Mouse (Mus musculus): ENCODE measurements around the gene Tspoap1. TPM values are rescaled to one million over a fixed set of nuclear protein-coding genes. Genes with fewer than 3 reads are reported as not detected.

The Tspoap1 gene
- polyA plus RNA-seq, 1 experiment from 2014 or later, result 0.47 TPM

- Histone ChIP-seq H3K9me3 (no peaks in the 10 kb centered on the region), H3K4me2 (no peak overlapping the region), H3K27me3 (replicated peaks) (peaks cover 82% of the 10 kb centered on the region), H3K36me3 (no peaks in the 10 kb centered on the region), H3K9ac (no peak overlapping the region), H3K27ac (replicated peaks) (no peak overlapping the region), H3K4me3 (no peak overlapping the region), H3K4me1 (peaks cover 17% of the 10 kb centered on the region)
- 64% methylated on average over 11 of the region's 11 CpGs for WGBS
- ATAC-seq (ENCODE audit: extremely low read depth, insufficient number of reproducible peaks, low FRiP score, low TSS enrichment), result no peak
Observed at GRCm38 (mm10) chr11:87761181-87761721, 910 bp downstream of the Tspoap1 start.

GRCm38 (mm10) chr11:87761806-87762701 lies 1.7 kb downstream of the Tspoap1 start:
- Histone ChIP-seq H3K4me3 (no peak overlapping the region), H3K4me2 (no peak overlapping the region), H3K27me3 (replicated peaks) (peaks cover 90% of the 10 kb centered on the region), H3K9me3 (no peaks in the 10 kb centered on the region), H3K4me1 (peaks cover 17% of the 10 kb centered on the region), H3K9ac (no peak overlapping the region), H3K27ac (replicated peaks) (no peak overlapping the region), H3K36me3 (no peaks in the 10 kb centered on the region)
- 71% methylated on average over 14 of the region's 14 CpGs for WGBS
- no peak for ATAC-seq (ENCODE audit: extremely low read depth, insufficient number of reproducible peaks, low FRiP score, low TSS enrichment)

- peak overlapping the region; percentile 77 for H3K4me2 ChIP-seq
Observed at GRCm38 (mm10) chr11:87762702-87763385, 2.5 kb downstream of the Tspoap1 start.

GRCm38 (mm10) chr11:87763511-87763987 lies 3.2 kb downstream of the Tspoap1 start:
- H3K4me3 ChIP-seq, result peak overlapping the region; percentile 49
- peak overlapping the region; percentile 72; the same call in 1 of the 2 replicates for H3K9ac ChIP-seq
- peaks cover 17% of the 10 kb centered on the region for H3K4me1 ChIP-seq
- no peak for ATAC-seq (ENCODE audit: extremely low read depth, insufficient number of reproducible peaks, low FRiP score, low TSS enrichment)
- no peak overlapping the region for H3K27ac ChIP-seq (replicated peaks)
- H3K9me3 ChIP-seq, result no peaks in the 10 kb centered on the region
- peak overlapping the region; percentile 77 for H3K4me2 ChIP-seq
- no peaks in the 10 kb centered on the region for H3K36me3 ChIP-seq
- H3K27me3 ChIP-seq (replicated peaks), result peaks cover 100% of the 10 kb centered on the region
- WGBS, result 2% methylated on average over 17 of the region's 17 CpGs

More at GRCm38 (mm10) chr11:87762702-87763385, 2.5 kb downstream of the Tspoap1 start:
- Histone ChIP-seq H3K27ac (replicated peaks) (no peak overlapping the region), H3K9ac (no peak overlapping the region), H3K9me3 (no peaks in the 10 kb centered on the region), H3K27me3 (replicated peaks) (peaks cover 98% of the 10 kb centered on the region), H3K36me3 (no peaks in the 10 kb centered on the region), H3K4me1 (peaks cover 17% of the 10 kb centered on the region), H3K4me3 (peak overlapping the region; percentile 49; the same call in 1 of the 2 replicates)
- no peak for ATAC-seq (ENCODE audit: extremely low read depth, insufficient number of reproducible peaks, low FRiP score, low TSS enrichment)
- WGBS, result 32% methylated on average over 12 of the region's 12 CpGs

GRCm38 (mm10) chr11:87763988-87764876 lies 3.9 kb downstream of the Tspoap1 start:
- peaks cover 98% of the 10 kb centered on the region for H3K27me3 ChIP-seq (replicated peaks)
- under 1% methylated on average over 63 of the region's 65 CpGs for WGBS
- peaks cover 17% of the 10 kb centered on the region for H3K4me1 ChIP-seq
- H3K4me2 ChIP-seq, result peak overlapping the region; percentile 77
- no peaks in the 10 kb centered on the region for H3K36me3 ChIP-seq
- ATAC-seq (ENCODE audit: extremely low read depth, insufficient number of reproducible peaks, low FRiP score, low TSS enrichment), result 0 out of 2 replicates have a peak, but pooled peaks have one; percentile 14
- H3K9ac ChIP-seq, result peak overlapping the region; percentile 72
- H3K9me3 ChIP-seq, result no peaks in the 10 kb centered on the region
- H3K27ac ChIP-seq (replicated peaks), result no peak overlapping the region
- peak overlapping the region; percentile 49 for H3K4me3 ChIP-seq

GRCm38 (mm10) chr11:87768745-87769144 lies 8.4 kb downstream of the Tspoap1 start:
- WGBS, result 63% methylated on average over 4 of the region's 4 CpGs
- H3K36me3 ChIP-seq, result no peaks in the 10 kb centered on the region
- H3K27me3 ChIP-seq (replicated peaks), result peaks cover 81% of the 10 kb centered on the region

GRCm38 (mm10) chr11:87770989-87771388 lies 10.6 kb downstream of the Tspoap1 start:
- Histone ChIP-seq H3K4me1 (no peaks in the 10 kb centered on the region), H3K9ac (no peak overlapping the region), H3K4me2 (no peak overlapping the region), H3K36me3 (no peaks in the 10 kb centered on the region), H3K4me3 (no peak overlapping the region), H3K27me3 (replicated peaks) (peaks cover 73% of the 10 kb centered on the region), H3K9me3 (no peaks in the 10 kb centered on the region), H3K27ac (replicated peaks) (no peak overlapping the region)
- ATAC-seq (ENCODE audit: extremely low read depth, insufficient number of reproducible peaks, low FRiP score, low TSS enrichment), result no peak
- 35% methylated on average over 3 of the region's 3 CpGs for WGBS

More at GRCm38 (mm10) chr11:87768745-87769144, 8.4 kb downstream of the Tspoap1 start:
- Histone ChIP-seq H3K9me3 (no peaks in the 10 kb centered on the region), H3K4me2 (no peak overlapping the region), H3K4me3 (no peak overlapping the region), H3K9ac (no peak overlapping the region), H3K4me1 (peaks cover 10% of the 10 kb centered on the region), H3K27ac (replicated peaks) (no peak overlapping the region)
- no peak for ATAC-seq (ENCODE audit: extremely low read depth, insufficient number of reproducible peaks, low FRiP score, low TSS enrichment)

- H3K4me3 ChIP-seq, result no peak overlapping the region
- no peaks in the 10 kb centered on the region for H3K36me3 ChIP-seq
- H3K9me3 ChIP-seq, result no peaks in the 10 kb centered on the region
- H3K27ac ChIP-seq (replicated peaks), result no peak overlapping the region
- WGBS, result 77% methylated on average over 3 of the region's 3 CpGs
- H3K4me1 ChIP-seq, result no peaks in the 10 kb centered on the region
- no peak for ATAC-seq (ENCODE audit: extremely low read depth, insufficient number of reproducible peaks, low FRiP score, low TSS enrichment)
- H3K4me2 ChIP-seq, result no peak overlapping the region
- no peak overlapping the region for H3K9ac ChIP-seq
- peaks cover 73% of the 10 kb centered on the region for H3K27me3 ChIP-seq (replicated peaks)
Observed at GRCm38 (mm10) chr11:87772354-87772753, 12.0 kb downstream of the Tspoap1 start.

GRCm38 (mm10) chr11:87778100-87778765 lies 17.9 kb downstream of the Tspoap1 start:
- Histone ChIP-seq H3K27me3 (replicated peaks) (peaks cover 83% of the 10 kb centered on the region), H3K4me1 (peaks cover 16% of the 10 kb centered on the region), H3K9me3 (no peaks in the 10 kb centered on the region), H3K4me3 (peak overlapping the region; percentile 53), H3K27ac (replicated peaks) (no peak overlapping the region), H3K4me2 (peak overlapping the region; percentile 78), H3K36me3 (no peaks in the 10 kb centered on the region), H3K9ac (peak overlapping the region; percentile 79)
- WGBS, result 7% methylated on average over 27 of the region's 32 CpGs
- no peak for ATAC-seq (ENCODE audit: extremely low read depth, insufficient number of reproducible peaks, low FRiP score, low TSS enrichment)

- no peak for ATAC-seq (ENCODE audit: extremely low read depth, insufficient number of reproducible peaks, low FRiP score, low TSS enrichment)
- Histone ChIP-seq H3K4me2 (peak overlapping the region; percentile 78), H3K4me1 (peaks cover 16% of the 10 kb centered on the region), H3K27me3 (replicated peaks) (peaks cover 83% of the 10 kb centered on the region), H3K36me3 (no peaks in the 10 kb centered on the region), H3K9ac (peak overlapping the region; percentile 79), H3K9me3 (no peaks in the 10 kb centered on the region), H3K4me3 (peak overlapping the region; percentile 53), H3K27ac (replicated peaks) (no peak overlapping the region)
- WGBS, result 33% methylated on average over 12 of the region's 12 CpGs
Observed at GRCm38 (mm10) chr11:87778915-87779314, 18.6 kb downstream of the Tspoap1 start.
